Mouse (Mus musculus) neural tube, embryonic 11.5 days (tissue): Measurements from ENCODE around the gene Gm20388. TPM values are rescaled to one million over a fixed set of nuclear protein-coding genes. Genes with fewer than 3 reads are reported as not detected.
"Not testable (repeated sequence)": the region's sequence is repeated elsewhere in the genome, so short reads cannot be mapped to it uniquely, and the experiment has no call there.

Experiments used
- ATAC-seq: fragments of 200-750 bp; cut with Nextera tagmentation; 2 replicates; pipeline ENCODE4 v1.8.0; 2017; ENCODE audit warnings: moderate number of reproducible peaks, mild to moderate bottlenecking, moderate TSS enrichment, moderate library complexity; ENCODE audit not compliant: insufficient read depth, low FRiP score, low TSS enrichment
- DNase-seq: peaks from one replicate; pipeline ENCODE4 v3.0.0-alpha.2; 2015; ENCODE audit warnings: low spot score
- H3K27ac ChIP-seq: fragments of 300-500 bp; sonication (generic); 2 replicates; pipeline ENCODE4 v1.5.1; 2014; ENCODE audit warnings: low read depth, mild to moderate bottlenecking, low read length
- H3K27me3 ChIP-seq: fragments of 300-500 bp; sonication (generic); 2 replicates; pipeline ENCODE4 v1.6.1; 2014; ENCODE audit warnings: mild to moderate bottlenecking, low read length, mixed read lengths; ENCODE audit not compliant: control insufficient read depth, insufficient read depth
- H3K36me3 ChIP-seq: fragments of 300-500 bp; sonication (generic); 2 replicates; pipeline ENCODE4 v1.6.1; 2014; ENCODE audit warnings: mild to moderate bottlenecking, low read length, moderate library complexity, mixed read lengths; ENCODE audit not compliant: control insufficient read depth, insufficient read depth
- H3K4me1 ChIP-seq: fragments of 300-500 bp; sonication (generic); 2 replicates; pipeline ENCODE4 v1.6.1; 2014; ENCODE audit warnings: low read length, mixed read lengths; ENCODE audit not compliant: control insufficient read depth, insufficient read depth
- H3K4me2 ChIP-seq: fragments of 300-500 bp; sonication (generic); 2 replicates; pipeline ENCODE4 v1.6.1; 2014; ENCODE audit warnings: low read depth, mild to moderate bottlenecking, moderate library complexity
- H3K4me3 ChIP-seq: fragments of 300-500 bp; sonication (generic); 2 replicates; pipeline ENCODE4 v1.5.1; 2014; ENCODE audit warnings: low read depth, low read length
- H3K9ac ChIP-seq: fragments of 300-500 bp; sonication (generic); 2 replicates; pipeline ENCODE4 v1.6.1; 2014; ENCODE audit warnings: mild to moderate bottlenecking, low read length
- H3K9me3 ChIP-seq: fragments of 300-500 bp; sonication (generic); 2 replicates; pipeline ENCODE4 v1.6.1; 2016; ENCODE audit warnings: low read length; ENCODE audit not compliant: control insufficient read depth
- WGBS: fragments of 180-500 bp; shearing (Covaris S2); extraction: QIAGEN DNeasy Blood & Tissue Kit; methylation state at CpG from one replicate; pipeline ENCODE4 v1.1.7; 2014; 5-methylcytosine and 5-hydroxymethylcytosine counted together
- polyA plus RNA-seq: library from polyadenylated mRNA; unstranded; fragments of >200 nt; fragmentation: Nextera tagmentation; extraction: Ambion mirVana; gene quantifications from 2 replicates; pipeline ENCODE4 v1.2.1, GENCODE M21; 2014

The Gm20388 gene
- polyA plus RNA-seq, 1 experiment from 2014 or later = not detected

- no peak for DNase-seq
- 87% methylated on average over 18 of the region's 18 CpGs for WGBS
Measured at GRCm38 (mm10) chr8:121661631-121662357, 1751.2 kb downstream of the Gm20388 start.

GRCm38 (mm10) chr8:121663101-121663500 lies 1752.5 kb downstream of the Gm20388 start:
- Histone ChIP-seq H3K9ac (no peak overlapping the region), H3K36me3 (no peaks in the 10 kb centered on the region), H3K9me3 (no peaks in the 10 kb centered on the region), H3K27me3 (no peaks in the 10 kb centered on the region), H3K4me1 (peaks cover 7% of the 10 kb centered on the region; the same call in 1 of the 2 replicates), H3K4me3 (no peak overlapping the region), H3K27ac (no peak overlapping the region), H3K4me2 (no peak overlapping the region)
- ATAC-seq (no peak), DNase-seq (no peak)
- 94% methylated on average over 12 of the region's 12 CpGs for WGBS

More at GRCm38 (mm10) chr8:121661631-121662357, 1751.2 kb downstream of the Gm20388 start:
- no peak for ATAC-seq
- Histone ChIP-seq H3K36me3 (no peaks in the 10 kb centered on the region), H3K4me3 (no peak overlapping the region), H3K9me3 (no peaks in the 10 kb centered on the region), H3K27ac (no peak overlapping the region), H3K4me2 (no peak overlapping the region), H3K27me3 (no peaks in the 10 kb centered on the region), H3K9ac (no peak overlapping the region), H3K4me1 (peaks cover 7% of the 10 kb centered on the region; the same call in 1 of the 2 replicates)

GRCm38 (mm10) chr8:121665329-121665728 lies 1754.7 kb downstream of the Gm20388 start:
- peak overlapping the region; percentile 13; the same call in 1 of the 2 replicates for H3K4me3 ChIP-seq
- no peaks in the 10 kb centered on the region for H3K27me3 ChIP-seq
- no peaks in the 10 kb centered on the region for H3K9me3 ChIP-seq
- H3K9ac ChIP-seq = peak overlapping the region; percentile 53
- ATAC-seq (0 out of 2 replicates have a peak, but pooled peaks have one; percentile 31), DNase-seq (peak; percentile 67)
- no peaks in the 10 kb centered on the region for H3K36me3 ChIP-seq
- peak overlapping the region; percentile 34 for H3K4me2 ChIP-seq
- H3K27ac ChIP-seq = peak overlapping the region; percentile 72
- WGBS = 11% methylated on average over 16 of the region's 16 CpGs
- H3K4me1 ChIP-seq = peaks cover 7% of the 10 kb centered on the region; the same call in 1 of the 2 replicates

- H3K27ac ChIP-seq = 0 out of 2 replicates have a peak overlapping the region, but pooled peaks have one; percentile 27
- not testable (repeated sequence) for H3K4me2 ChIP-seq, H3K27me3 ChIP-seq, H3K36me3 ChIP-seq, ATAC-seq, H3K4me1 ChIP-seq, H3K9me3 ChIP-seq, H3K4me3 ChIP-seq, H3K9ac ChIP-seq
- peak; percentile 9 for DNase-seq
- WGBS = 78% methylated on average over 9 of the region's 9 CpGs
Measured at GRCm38 (mm10) chr8:121667936-121668500, 1757.4 kb downstream of the Gm20388 start.

- no peak overlapping the region for H3K4me3 ChIP-seq
- no peaks in the 10 kb centered on the region for H3K27me3 ChIP-seq
- H3K36me3 ChIP-seq = no peaks in the 10 kb centered on the region
- H3K4me1 ChIP-seq = peaks cover 7% of the 10 kb centered on the region; the same call in 1 of the 2 replicates
- DNase-seq (peak; percentile 10), ATAC-seq (no peak)
- H3K9me3 ChIP-seq = no peaks in the 10 kb centered on the region
- H3K27ac ChIP-seq = 0 out of 2 replicates have a peak overlapping the region, but pooled peaks have one; percentile 27
- 47% methylated on average over 6 of the region's 6 CpGs for WGBS
- H3K9ac ChIP-seq = no peak overlapping the region; the same call in none of the 2 replicates
- no peak overlapping the region for H3K4me2 ChIP-seq
Measured at GRCm38 (mm10) chr8:121668553-121668952, 1757.9 kb downstream of the Gm20388 start.

- Histone ChIP-seq H3K27me3 (no peaks in the 10 kb centered on the region), H3K27ac (no peak overlapping the region), H3K4me3 (no peak overlapping the region), H3K9ac (peak overlapping the region; percentile 29; the same call in 1 of the 2 replicates), H3K4me1 (peaks cover 7% of the 10 kb centered on the region; the same call in 1 of the 2 replicates), H3K36me3 (no peaks in the 10 kb centered on the region), H3K9me3 (no peaks in the 10 kb centered on the region), H3K4me2 (no peak overlapping the region)
- DNase-seq (no peak), ATAC-seq (no peak)
- 37% methylated on average over 8 of the region's 8 CpGs for WGBS
Measured at GRCm38 (mm10) chr8:121669208-121669607, 1758.6 kb downstream of the Gm20388 start.

GRCm38 (mm10) chr8:121673153-121673552 lies 1762.5 kb downstream of the Gm20388 start:
- Histone ChIP-seq H3K36me3 (no peaks in the 10 kb centered on the region), H3K4me2 (no peak overlapping the region), H3K4me3 (no peak overlapping the region), H3K9me3 (no peaks in the 10 kb centered on the region), H3K27ac (no peak overlapping the region), H3K9ac (no peak overlapping the region), H3K4me1 (no peaks in the 10 kb centered on the region), H3K27me3 (no peaks in the 10 kb centered on the region)
- no peak for ATAC-seq
- peak; percentile 3 for DNase-seq
- 76% methylated on average over 4 of the region's 4 CpGs for WGBS

GRCm38 (mm10) chr8:121673917-121674316 lies 1763.3 kb downstream of the Gm20388 start:
- WGBS = 80% methylated on average over 5 of the region's 5 CpGs
- Histone ChIP-seq H3K9me3 (no peaks in the 10 kb centered on the region), H3K4me1 (no peaks in the 10 kb centered on the region), H3K36me3 (no peaks in the 10 kb centered on the region), H3K9ac (no peak overlapping the region), H3K27ac (no peak overlapping the region), H3K4me3 (no peak overlapping the region), H3K4me2 (no peak overlapping the region), H3K27me3 (no peaks in the 10 kb centered on the region)
- peak; percentile 8 for DNase-seq
- ATAC-seq = no peak
